Mouse (Mus musculus): Measurements from ENCODE around the gene Pdss2. TPM values are rescaled to one million over a fixed set of nuclear protein-coding genes. Genes with fewer than 3 reads are reported as not detected.
A peak's percentile ranks its signal among the peaks of the same experiment; 100 is the strongest.
"Not testable (repeated sequence)": the region's sequence is repeated elsewhere in the genome, so short reads cannot be mapped to it uniquely, and the experiment has no call there.

Pdss2 gene
- polyA plus RNA-seq, 1 experiment from 2014 or later, result 6.7 TPM

- Histone ChIP-seq H3K9me3 (replicated peaks) (no peaks in the 10 kb centered on the region; the same call in 1 of the 2 replicates), H3K36me3 (replicated peaks) (no peaks in the 10 kb centered on the region), H3K4me1 (replicated peaks) (no peaks in the 10 kb centered on the region), H3K4me2 (no peak overlapping the region), H3K9ac (no peak overlapping the region), H3K27ac (replicated peaks) (no peak overlapping the region), H3K4me3 (replicated peaks) (no peak overlapping the region), H3K27me3 (no peaks in the 10 kb centered on the region)
- whole genome bisulfite sequencing (ENCODE audit: insufficient replicate concordance), result 61% methylated on average over 10 of the region's 10 CpGs
- no peak for ATAC-seq (ENCODE audit: insufficient read depth)
Observed at GRCm38 (mm10) chr10:43409506-43410230, 188.4 kb downstream of the Pdss2 start.

- not testable (repeated sequence) for H3K9ac ChIP-seq; H3K27me3 ChIP-seq; H3K4me3 ChIP-seq (replicated peaks); H3K27ac ChIP-seq (replicated peaks); H3K4me1 ChIP-seq (replicated peaks); H3K4me2 ChIP-seq; ATAC-seq (ENCODE audit: insufficient read depth); H3K36me3 ChIP-seq (replicated peaks); H3K9me3 ChIP-seq (replicated peaks)
- 61% methylated on average over 2 of the region's 3 CpGs for WGBS (ENCODE audit: insufficient replicate concordance)
Observed at GRCm38 (mm10) chr10:43411164-43411563, 189.9 kb downstream of the Pdss2 start.

- no peaks in the 10 kb centered on the region for H3K4me1 ChIP-seq (replicated peaks)
- H3K27me3 ChIP-seq, result no peaks in the 10 kb centered on the region
- no peak for ATAC-seq (ENCODE audit: insufficient read depth)
- H3K27ac ChIP-seq (replicated peaks), result no peak overlapping the region
- H3K9me3 ChIP-seq (replicated peaks), result no peaks in the 10 kb centered on the region
- 58% methylated on average over 6 of the region's 6 CpGs for WGBS (ENCODE audit: insufficient replicate concordance)
- no peak overlapping the region for H3K4me2 ChIP-seq
- no peak overlapping the region for H3K4me3 ChIP-seq (replicated peaks)
- H3K36me3 ChIP-seq (replicated peaks), result no peaks in the 10 kb centered on the region
- no peak overlapping the region for H3K9ac ChIP-seq
Observed at GRCm38 (mm10) chr10:43417346-43417745, 196.1 kb downstream of the Pdss2 start.

GRCm38 (mm10) chr10:43420660-43421413 lies 199.6 kb downstream of the Pdss2 start:
- Histone ChIP-seq H3K27me3 (no peaks in the 10 kb centered on the region), H3K9ac (no peak overlapping the region), H3K9me3 (replicated peaks) (no peaks in the 10 kb centered on the region), H3K4me3 (replicated peaks) (no peak overlapping the region), H3K27ac (replicated peaks) (no peak overlapping the region), H3K4me2 (no peak overlapping the region), H3K4me1 (replicated peaks) (no peaks in the 10 kb centered on the region), H3K36me3 (replicated peaks) (no peaks in the 10 kb centered on the region)
- WGBS (ENCODE audit: insufficient replicate concordance), result 73% methylated on average over 22 of the region's 22 CpGs
- no peak for ATAC-seq (ENCODE audit: insufficient read depth)

GRCm38 (mm10) chr10:43422061-43422770 lies 200.9 kb downstream of the Pdss2 start:
- no peak overlapping the region for H3K27ac ChIP-seq (replicated peaks)
- no peaks in the 10 kb centered on the region for H3K4me1 ChIP-seq (replicated peaks)
- no peak overlapping the region for H3K4me2 ChIP-seq
- no peaks in the 10 kb centered on the region for H3K27me3 ChIP-seq
- no peak overlapping the region for H3K9ac ChIP-seq
- 71% methylated on average over 15 of the region's 15 CpGs for WGBS (ENCODE audit: insufficient replicate concordance)
- H3K9me3 ChIP-seq (replicated peaks), result no peaks in the 10 kb centered on the region
- no peak overlapping the region for H3K4me3 ChIP-seq (replicated peaks)
- ATAC-seq (ENCODE audit: insufficient read depth), result no peak
- H3K36me3 ChIP-seq (replicated peaks), result no peaks in the 10 kb centered on the region

- H3K36me3 ChIP-seq (replicated peaks), result no peaks in the 10 kb centered on the region
- no peak overlapping the region for H3K4me2 ChIP-seq
- no peaks in the 10 kb centered on the region for H3K27me3 ChIP-seq
- H3K27ac ChIP-seq (replicated peaks), result no peak overlapping the region
- 24% methylated on average over 5 of the region's 5 CpGs for WGBS (ENCODE audit: insufficient replicate concordance)
- H3K9ac ChIP-seq, result no peak overlapping the region
- no peak overlapping the region for H3K4me3 ChIP-seq (replicated peaks)
- no peaks in the 10 kb centered on the region for H3K4me1 ChIP-seq (replicated peaks)
- H3K9me3 ChIP-seq (replicated peaks), result no peaks in the 10 kb centered on the region
- ATAC-seq (ENCODE audit: insufficient read depth), result peak; percentile 37; the same call in 1 of the 2 replicates
Observed at GRCm38 (mm10) chr10:43424545-43424944, 203.3 kb downstream of the Pdss2 start.

- Histone ChIP-seq H3K4me3 (replicated peaks) (no peak overlapping the region), H3K36me3 (replicated peaks) (no peaks in the 10 kb centered on the region), H3K9ac (no peak overlapping the region), H3K4me1 (replicated peaks) (no peaks in the 10 kb centered on the region), H3K27me3 (no peaks in the 10 kb centered on the region), H3K9me3 (replicated peaks) (no peaks in the 10 kb centered on the region), H3K27ac (replicated peaks) (no peak overlapping the region), H3K4me2 (no peak overlapping the region)
- 76% methylated on average over 5 of the region's 5 CpGs for WGBS (ENCODE audit: insufficient replicate concordance)
- no peak for ATAC-seq (ENCODE audit: insufficient read depth)
Observed at GRCm38 (mm10) chr10:43430606-43431005, 209.3 kb downstream of the Pdss2 start.

- Histone ChIP-seq H3K9me3 (replicated peaks) (no peaks in the 10 kb centered on the region), H3K27ac (replicated peaks) (no peak overlapping the region), H3K27me3 (no peaks in the 10 kb centered on the region), H3K4me2 (no peak overlapping the region), H3K4me3 (replicated peaks) (no peak overlapping the region), H3K4me1 (replicated peaks) (peaks cover under 1% of the 10 kb centered on the region; the same call in 1 of the 2 replicates), H3K36me3 (replicated peaks) (no peaks in the 10 kb centered on the region), H3K9ac (no peak overlapping the region)
- no peak for ATAC-seq (ENCODE audit: insufficient read depth)
- WGBS (ENCODE audit: insufficient replicate concordance), result 67% methylated on average over 4 of the region's 4 CpGs
Observed at GRCm38 (mm10) chr10:43434326-43434725, 213.0 kb downstream of the Pdss2 start.

- Histone ChIP-seq H3K27me3 (no peaks in the 10 kb centered on the region), H3K27ac (replicated peaks) (no peak overlapping the region), H3K4me1 (replicated peaks) (peaks cover 6% of the 10 kb centered on the region; the same call in 1 of the 2 replicates), H3K4me3 (replicated peaks) (no peak overlapping the region), H3K9ac (no peak overlapping the region), H3K4me2 (no peak overlapping the region), H3K36me3 (replicated peaks) (no peaks in the 10 kb centered on the region), H3K9me3 (replicated peaks) (no peaks in the 10 kb centered on the region)
- 71% methylated on average over 3 of the region's 3 CpGs for WGBS (ENCODE audit: insufficient replicate concordance)
- ATAC-seq (ENCODE audit: insufficient read depth), result no peak
Observed at GRCm38 (mm10) chr10:43435757-43436156, 214.5 kb downstream of the Pdss2 start.

- ATAC-seq (ENCODE audit: insufficient read depth), result no peak
Observed at GRCm38 (mm10) chr10:43439492-43439941, 218.2 kb downstream of the Pdss2 start.

GRCm38 (mm10) chr10:43440050-43440449 lies 218.8 kb downstream of the Pdss2 start:
- Histone ChIP-seq H3K27ac (replicated peaks) (no peak overlapping the region), H3K4me3 (replicated peaks) (no peak overlapping the region), H3K9ac (no peak overlapping the region), H3K4me2 (no peak overlapping the region), H3K27me3 (no peaks in the 10 kb centered on the region), H3K4me1 (replicated peaks) (peaks cover 10% of the 10 kb centered on the region; the same call in 1 of the 2 replicates), H3K36me3 (replicated peaks) (no peaks in the 10 kb centered on the region), H3K9me3 (replicated peaks) (no peaks in the 10 kb centered on the region)
- WGBS (ENCODE audit: insufficient replicate concordance), result 46% methylated on average over 13 of the region's 13 CpGs
- no peak for ATAC-seq (ENCODE audit: insufficient read depth)

More at GRCm38 (mm10) chr10:43439492-43439941, 218.2 kb downstream of the Pdss2 start:
- Histone ChIP-seq H3K27ac (replicated peaks) (no peak overlapping the region), H3K9me3 (replicated peaks) (no peaks in the 10 kb centered on the region), H3K9ac (no peak overlapping the region), H3K4me3 (replicated peaks) (no peak overlapping the region), H3K27me3 (no peaks in the 10 kb centered on the region), H3K36me3 (replicated peaks) (no peaks in the 10 kb centered on the region), H3K4me2 (no peak overlapping the region), H3K4me1 (replicated peaks) (peaks cover 10% of the 10 kb centered on the region; the same call in 1 of the 2 replicates)
- WGBS (ENCODE audit: insufficient replicate concordance), result 65% methylated on average over 7 of the region's 7 CpGs

Measured in liver, embryonic 15.5 days (tissue).